Mouse (Mus musculus): Measurements from ENCODE around the gene Gab3.
"Not testable (repeated sequence)": the region's sequence is repeated elsewhere in the genome, so short reads cannot be mapped to it uniquely, and the experiment has no call there.

Gab3 gene

DNA sequence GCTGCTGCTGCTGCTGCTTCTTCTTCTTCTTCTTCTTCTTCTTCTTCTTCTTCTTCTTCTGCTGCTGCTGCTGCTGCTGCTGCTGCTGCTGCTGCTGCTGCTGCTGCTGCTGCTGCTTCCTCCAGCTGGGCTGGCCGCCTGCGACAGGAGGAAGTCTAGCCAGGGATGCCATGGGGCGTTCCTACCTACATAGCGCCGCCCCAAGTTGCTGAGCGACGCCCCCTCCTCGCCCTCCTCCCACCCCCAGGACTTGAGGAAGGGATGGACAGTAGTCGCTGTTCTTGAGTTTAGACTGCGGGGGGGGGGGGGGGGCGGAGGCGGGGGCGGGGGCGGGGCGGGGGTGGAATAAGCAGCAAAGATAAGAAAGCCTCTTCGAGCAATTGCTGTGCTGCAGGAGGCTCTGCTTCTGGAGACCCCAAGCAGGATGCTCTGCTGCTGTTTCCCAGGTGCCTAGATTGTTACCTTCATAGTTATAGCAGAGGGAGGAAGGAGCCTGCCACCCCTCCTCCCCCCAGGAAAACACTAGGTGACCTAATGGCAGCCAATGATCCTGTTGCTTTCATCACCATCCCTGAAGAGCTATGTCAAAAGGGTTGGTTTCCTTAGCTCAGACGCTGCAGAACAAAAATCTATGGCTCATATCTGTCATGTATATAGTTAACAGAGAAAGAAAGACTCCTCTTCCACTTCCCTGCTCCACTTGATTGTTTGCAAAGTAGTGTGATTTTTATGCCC, at the start of gene Gab3:
Gab3 (minus strand) TSS at position 685 of the 735 bp plus-strand sequence.
- DNase-seq: peak; percentile 74

DNA sequence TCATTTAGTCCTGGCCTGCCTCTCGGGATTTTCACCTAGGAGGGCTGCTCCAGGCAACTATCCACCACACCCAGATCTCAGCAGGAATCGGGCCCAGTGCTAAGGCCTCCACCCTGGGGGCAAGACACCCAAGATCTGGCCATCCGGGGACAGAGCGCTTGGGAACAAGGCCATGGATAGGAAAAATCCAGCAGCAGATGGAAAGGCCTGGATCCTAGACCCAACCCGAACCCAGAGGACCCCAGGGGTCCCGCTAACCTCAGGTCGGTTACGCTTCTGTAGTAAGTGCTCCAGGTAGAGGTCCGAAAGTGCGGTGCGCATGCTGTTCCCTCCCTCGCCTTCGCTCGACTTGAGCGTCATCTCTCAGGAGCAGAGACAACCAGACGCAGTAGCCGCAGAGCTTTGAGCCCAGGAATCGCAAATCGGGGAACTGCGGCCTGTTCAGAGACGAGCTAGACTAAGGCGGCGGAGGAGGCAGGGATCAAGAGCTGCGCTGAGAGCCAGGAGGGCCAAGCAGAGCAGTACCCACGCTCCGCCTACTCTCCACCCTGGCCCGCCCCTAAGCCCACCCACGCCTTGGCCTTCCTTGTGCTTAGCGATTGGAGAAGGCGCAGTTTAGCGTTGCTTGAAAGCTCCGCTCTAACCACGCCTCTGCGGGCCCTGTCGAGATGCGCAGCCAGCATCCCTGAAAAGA, 45.4 kb upstream of the Gab3 start, which contains the start of gene Mpp1:
Mpp1 (minus strand) TSS at position 550 of the 694 bp plus-strand sequence.
- DNase-seq: peak; percentile 92

DNA sequence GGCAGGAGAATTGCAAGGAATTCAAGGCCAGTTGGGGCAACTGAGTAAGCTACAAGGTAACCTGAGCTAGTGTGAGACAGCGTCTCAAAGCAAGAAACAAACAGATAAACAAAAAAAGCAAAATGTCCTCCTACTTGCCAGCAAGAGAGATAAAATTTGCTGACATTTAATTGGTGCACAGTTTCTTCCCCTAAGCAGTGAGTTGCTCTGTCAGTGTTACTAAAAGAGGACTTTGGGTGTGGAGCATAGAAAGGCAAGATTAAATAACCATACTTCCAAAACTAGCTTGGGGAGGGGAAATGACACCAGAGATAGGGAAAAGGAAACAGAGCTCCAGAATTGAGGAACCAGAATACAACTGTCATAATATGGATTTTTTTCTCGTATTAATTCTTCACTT, 44.2 kb upstream of the Gab3 start:
- DNase-seq: no peak

DNA sequence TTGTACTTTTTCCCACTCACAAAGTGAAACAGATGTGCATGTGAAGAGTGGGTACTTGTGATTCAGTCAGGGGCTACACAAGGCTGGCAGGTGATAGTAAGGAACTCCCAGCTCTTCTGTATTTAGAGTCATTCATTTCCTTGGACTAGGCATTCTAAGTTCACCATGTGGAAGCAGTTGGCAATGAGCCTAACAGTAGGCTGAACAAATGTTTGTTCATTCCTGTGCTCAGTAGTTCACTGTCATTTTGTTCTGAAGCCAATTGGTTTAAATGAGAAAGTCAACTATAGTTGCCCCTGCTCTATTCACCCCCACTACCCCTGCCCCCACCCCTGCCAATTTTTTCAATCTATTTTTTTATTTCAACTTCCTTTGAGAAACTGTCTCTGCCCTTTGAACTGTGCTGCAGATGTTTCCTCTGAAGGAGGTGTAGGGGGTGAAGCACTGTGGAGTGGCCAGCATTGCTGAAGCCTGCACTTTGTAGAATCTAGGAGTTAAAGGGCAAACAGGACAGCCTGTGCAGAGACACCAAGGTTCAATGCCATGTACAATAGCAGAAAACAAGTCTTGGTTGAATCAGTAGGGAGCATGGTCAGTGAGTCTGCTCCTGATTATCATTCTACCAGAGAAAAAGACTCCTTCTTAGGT, 43.2 kb upstream of the Gab3 start:
- peak; percentile 54 for DNase-seq

DNA sequence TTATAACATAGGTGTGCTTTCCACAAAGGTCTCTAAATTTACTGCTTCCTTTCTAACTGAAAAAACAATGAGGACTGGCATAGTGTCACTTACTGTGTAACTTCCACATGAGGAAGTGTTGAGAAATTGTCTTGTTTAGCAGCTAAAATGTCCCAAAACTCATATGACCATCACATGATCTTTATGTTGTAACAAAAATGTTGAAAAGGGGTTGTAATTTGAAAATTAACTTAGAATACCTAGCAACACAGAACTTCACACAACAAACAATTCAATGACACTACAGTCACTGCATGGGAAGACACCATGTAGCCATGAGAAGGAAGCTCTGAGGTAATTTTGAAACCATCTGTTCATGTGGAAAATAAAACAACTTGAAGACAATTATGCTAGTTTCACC, 41.6 kb upstream of the Gab3 start:
- no peak for DNase-seq

DNA sequence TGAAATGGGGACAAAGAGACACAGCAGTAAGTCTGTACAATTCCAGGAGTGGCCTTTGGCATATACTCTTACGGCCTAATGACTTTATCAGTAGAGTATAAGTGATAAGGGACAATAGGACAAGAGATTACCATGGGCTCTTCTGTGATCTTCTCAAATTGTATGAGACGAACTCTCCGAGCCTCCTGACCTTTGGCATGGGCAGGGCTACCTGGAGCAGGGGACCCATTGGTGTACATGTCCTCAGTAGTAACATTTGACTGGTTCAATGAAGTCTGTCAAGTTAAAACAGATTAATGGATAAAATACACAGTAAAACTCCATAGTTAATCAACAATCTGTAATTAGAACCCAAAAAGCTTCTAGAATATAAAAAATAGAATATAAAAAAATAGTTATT, 40.3 kb upstream of the Gab3 start:
- no peak for DNase-seq

DNA sequence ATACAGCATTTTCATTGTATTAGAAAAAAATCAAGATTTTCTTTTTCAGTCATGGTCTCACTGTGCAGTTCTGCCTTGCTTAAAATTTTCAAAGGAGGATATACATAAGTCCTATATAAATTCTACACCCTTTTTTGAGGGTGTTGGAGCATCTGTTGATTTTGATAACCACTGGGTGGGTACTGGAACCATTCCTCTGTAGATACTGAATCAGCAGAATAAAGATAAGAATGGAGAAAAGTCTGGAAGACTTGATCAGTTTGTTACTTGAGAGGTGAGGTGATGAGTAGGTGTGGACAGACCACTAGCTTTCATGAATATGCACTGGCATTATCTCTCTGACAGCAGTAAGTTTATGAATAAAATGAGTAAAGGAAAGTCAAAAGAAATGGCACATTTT, 30.3 kb upstream of the Gab3 start:
- DNase-seq: no peak

DNA sequence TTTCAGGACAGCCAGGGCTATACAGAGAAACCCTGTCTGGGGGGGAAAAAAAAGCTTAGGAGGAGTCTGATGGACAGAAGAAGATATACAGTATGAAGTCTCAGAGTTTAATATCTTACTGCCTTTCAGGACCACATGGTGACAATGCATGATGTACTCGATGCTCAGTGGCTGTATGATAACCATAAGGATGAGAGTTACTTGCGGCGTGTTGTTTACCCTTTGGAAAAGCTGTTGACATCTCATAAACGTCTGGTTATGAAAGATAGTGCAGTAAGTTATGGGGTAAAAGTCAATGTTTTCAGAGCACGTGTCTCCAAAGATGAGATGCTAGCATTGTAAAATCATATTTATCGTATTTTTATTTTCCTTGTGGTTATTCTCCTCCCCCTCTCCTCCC, 17.0 kb upstream of the Gab3 start:
- DNase-seq: no peak

DNA sequence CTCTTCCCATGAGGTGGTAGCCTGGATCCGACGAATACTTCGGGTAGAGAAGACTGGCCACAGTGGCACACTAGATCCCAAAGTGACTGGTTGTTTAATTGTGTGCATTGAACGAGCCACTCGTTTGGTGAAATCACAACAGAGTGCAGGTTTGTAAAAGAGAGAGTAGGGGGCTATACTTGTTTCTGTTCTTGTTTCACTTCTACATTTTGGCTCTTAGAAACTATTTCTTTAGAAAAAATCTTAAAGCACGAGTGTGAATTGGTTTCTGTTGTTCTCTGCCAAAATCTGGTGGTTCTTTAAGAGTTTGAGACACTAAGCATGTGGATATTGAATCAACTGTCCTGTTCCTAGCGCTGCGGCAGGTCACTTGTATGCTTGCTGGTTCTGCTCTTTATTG, 13.5 kb upstream of the Gab3 start:
- DNase-seq: no peak

DNA sequence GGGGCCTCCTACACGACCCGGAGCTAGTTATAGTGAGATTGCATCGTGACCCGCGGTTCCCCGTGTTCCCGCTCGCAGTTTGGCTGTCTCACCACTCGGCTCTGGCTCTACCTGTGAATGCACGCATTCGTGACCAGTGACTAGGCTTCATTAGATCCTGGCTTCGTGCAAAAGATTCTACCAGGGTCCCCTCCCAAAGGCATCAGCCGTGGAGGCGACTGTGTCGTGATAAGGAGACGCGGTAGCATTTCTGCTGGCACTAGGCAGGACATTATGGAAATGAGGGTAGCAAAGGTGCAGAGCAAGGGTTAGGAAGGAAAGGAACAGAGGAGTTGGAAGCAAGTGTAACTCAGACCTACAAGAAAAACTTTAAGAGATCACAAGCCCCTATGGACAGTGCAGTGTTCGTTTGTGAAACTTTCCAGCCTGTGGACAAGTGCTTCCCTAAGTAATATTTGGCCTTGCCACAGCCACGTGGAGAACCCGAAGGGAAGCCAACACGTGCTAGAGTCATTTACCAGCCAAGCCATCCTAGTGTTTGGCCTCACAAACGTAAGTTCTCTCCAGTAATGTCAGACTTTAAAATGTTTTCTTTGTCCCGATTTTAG, 11.0 kb upstream of the Gab3 start:
- DNase-seq: peak; percentile 13

DNA sequence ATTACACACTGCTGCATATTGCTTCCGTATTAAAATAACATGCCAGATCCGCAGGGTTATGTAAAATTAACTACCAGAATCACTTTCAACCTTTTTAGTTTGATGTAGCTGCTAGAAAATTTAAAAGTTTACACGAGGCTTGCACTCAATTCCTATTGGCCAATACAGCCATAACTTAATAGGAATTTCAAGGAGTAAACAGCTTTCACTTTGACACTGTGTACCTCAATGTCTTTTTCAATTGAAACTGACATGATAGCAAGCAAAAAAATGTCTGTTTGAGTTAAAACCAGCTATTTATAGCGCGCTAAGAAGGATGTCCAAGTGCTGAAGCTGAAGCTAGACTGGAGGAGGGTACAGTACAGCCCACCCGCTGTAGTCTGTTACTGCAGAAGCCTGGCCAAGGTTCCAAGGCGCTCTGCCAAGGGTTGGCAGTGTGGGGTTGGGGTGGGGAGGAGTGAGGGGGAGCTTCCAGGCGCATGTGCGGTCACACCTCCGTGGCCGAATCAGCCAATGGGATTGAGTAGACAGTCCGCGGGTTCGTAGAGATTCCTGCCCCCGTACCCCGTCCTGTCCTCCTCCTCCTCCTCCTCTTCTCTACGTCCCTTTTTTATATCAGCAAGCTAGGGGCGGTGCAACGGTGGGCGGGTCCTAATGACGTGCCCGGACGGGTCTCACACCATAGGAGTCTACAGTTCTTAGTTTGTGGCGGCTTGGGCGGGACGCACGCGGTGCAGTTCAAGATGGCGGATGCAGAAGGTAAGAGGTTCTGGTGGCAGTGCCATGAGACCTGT, 10.3 kb upstream of the Gab3 start, which contains the start of gene Dkc1:
Dkc1 (plus strand) TSS at position 486 of the 794 bp plus-strand sequence.
- peak; percentile 97 for DNase-seq

DNA sequence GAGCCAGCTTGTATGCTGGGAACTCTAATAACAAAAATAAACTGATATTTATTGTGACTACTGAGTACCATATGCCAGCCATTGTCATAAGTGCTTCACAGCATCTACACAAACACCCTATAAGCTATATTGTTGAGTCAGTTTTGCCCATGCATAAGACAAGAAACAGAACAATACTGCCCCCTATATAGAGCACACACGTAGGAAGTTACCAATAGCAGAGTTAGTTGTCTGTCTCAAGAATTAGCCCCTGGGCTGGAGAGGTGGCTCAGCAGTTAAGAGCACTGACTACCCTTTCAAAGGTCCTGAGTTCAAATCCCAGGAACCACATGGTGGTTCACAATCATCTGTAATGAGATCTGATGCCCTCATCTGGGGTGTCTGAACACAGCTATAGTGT, 396 bp upstream of the Gab3 start:
- peak; percentile 9 for DNase-seq

DNA sequence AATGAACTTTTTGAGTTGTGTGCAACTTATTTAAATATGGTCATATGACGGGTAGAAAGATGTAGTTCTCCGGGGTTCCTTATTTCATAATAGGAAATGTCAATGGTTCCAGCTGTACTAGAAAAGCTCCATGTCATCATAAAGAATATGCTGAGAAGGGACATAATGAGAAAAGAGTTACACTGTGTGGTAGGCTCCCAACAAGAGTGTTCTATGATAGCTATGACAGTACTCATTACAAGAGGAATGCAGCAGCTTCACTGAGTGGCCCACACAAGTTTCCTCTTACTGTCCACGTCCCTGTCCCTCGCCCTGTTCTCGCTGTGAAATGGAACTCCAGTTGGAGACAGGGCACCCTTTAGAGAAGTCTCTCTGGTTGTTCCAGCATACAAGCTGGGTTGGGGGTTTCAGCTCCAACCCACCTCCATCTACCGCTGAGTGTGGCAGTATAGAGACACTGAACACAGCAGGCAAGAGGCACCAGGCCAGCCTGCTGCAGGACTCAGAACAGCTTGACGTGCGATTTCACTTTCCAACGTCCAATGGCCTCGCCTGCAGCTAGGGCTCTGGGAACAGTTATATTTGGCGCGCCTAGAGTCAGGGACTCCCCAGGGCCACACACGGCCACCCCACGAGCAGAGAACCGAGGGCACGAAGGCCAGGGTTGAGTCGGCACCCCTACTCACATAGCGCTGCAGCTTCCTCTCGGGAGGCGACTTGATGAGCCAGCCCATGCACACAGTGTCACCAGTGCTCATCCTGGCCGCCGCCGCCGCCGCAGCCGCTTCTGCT, 1.1 kb downstream of the Gab3 start:
- peak; percentile 6 for DNase-seq

DNA sequence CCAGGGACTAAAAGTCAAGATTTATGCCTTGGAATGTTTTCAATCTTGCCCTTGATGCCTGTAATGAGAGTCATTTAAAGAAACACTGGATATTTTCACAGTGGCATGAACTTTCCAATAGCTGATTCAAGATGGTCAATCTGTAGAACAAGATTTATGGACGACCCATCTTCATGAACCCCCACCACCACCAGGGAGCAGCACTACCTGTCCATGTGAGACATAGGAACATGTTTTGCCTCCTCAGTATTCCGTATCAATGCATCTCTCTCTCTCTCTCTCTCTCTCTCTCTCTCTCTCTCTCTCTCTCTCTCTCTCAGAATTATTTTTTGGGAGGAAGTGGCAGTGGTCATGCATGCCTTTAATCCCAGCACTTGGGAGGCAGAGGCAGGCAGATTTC, 2.9 kb downstream of the Gab3 start:
- DNase-seq: peak; percentile 21

DNA sequence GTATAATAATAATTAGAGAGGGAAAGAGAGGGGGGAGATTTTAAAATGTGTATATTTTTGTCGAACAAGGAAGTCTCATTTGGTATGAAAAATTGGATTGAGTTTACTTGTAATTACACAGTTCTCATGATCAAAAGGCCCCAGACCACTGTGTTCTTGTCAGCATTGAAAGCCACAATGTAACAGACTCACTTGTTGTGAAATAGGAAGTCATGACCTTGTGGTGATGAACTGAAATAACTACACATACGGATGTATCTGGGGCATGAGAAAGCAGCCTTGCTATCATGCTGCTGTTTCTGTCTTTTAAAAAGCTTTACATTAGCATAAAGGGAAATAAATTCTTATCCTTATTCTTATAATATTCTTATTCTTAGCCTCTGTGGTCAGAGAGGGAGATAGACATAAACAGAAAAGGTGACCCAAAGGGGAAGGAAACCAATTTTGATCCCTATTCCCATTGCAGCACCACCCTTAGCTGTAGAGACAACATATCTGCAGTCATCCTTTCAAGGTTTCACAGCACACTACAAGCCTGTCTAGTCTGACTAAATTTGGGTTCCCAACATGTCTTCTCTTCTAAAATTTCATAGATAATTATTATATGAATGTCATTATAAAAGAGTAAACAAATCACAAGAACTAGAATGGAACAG, 29.0 kb downstream of the Gab3 start:
- DNase-seq: peak; percentile 48

DNA sequence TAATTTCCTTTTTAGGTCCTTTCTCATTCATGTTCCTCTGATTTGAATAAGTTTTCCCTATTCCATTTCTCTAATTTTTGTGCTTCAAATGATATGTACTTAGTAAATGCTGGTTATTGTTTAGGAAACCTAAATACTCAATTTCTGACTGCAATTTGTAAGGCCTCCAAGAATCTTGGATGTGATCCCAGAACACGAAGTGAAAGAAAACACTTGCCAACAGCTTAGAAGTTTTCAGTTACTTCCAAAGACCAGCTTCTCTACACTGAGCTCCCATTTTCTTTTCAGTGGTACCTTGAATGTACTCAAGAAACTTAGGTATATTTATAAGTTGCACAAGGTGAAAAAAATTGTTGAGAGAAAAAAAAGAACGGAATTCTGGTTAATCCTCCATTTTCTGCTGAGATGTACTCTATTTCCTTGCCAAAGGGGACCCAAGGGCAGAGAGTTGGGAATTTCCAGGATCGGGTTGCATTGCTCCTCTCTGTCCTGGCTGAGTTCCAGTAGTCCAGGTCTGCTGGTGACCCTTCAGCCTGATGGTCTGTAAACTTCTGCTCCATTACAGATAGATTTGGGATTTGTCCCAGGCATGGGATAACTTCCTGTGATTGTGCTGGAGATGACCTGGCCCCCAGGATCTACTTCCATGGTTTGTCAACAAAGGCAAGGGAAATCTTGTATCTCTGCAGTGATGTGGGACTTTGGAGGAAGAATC, 38.2 kb downstream of the Gab3 start:
- DNase-seq: peak; percentile 59

DNA sequence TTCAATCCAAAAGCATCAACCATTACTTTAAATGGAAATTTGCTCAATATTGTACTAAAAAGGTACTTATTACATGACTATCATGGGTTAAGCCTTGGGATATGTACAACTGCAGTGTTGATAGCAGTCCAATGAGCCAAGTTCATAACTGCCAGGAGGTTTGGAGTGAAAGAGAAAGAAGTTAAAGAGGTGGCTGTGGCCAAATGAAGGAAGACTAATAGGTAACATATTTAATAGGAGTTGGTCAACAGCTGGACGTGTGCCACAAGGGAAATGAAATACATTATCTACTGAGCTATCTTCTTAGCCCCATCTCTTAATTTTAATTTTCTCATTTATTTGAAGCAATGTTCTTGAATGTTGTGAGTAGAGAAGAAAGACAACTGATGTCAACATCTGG, 39.3 kb downstream of the Gab3 start:
- no peak for DNase-seq

DNA sequence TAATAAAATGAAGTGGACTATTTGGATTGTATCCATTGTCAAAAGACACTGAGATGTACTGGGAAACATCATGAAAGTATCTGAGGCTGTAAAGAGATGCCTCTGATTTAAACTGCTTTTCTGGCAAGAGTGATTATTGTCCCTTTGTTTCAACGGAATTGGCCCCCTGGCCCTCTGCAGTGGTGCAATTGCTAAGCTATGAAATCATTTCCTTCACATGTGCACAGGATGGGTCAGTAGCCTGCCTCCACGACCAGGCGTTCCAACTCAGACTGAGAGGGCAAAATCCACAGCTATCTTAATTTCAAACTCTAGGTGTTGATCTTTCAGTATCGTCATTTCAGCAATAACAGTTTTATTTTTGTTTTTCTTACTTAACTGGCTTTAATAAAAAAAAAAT, 40.7 kb downstream of the Gab3 start:
- peak; percentile 49 for DNase-seq

DNA sequence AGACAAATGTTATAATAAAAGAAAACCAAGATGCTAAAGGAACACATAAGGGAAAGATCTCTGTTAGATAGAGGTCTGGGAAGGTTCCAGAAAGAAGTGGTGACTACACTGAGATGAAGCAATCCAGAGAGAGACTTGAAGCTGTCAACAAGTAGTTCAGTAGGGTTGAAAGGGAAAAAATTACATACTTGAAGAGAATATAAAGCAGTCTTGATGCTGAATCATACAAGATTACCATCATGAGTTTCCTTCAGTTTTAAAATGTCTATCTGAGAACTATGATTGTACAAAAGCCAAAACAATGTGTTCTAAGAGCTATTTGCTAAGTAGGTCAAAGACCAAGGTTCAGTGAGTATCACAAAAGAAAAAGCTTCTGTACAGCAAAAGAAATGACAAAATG, 48.6 kb downstream of the Gab3 start:
- no peak for DNase-seq

DNA sequence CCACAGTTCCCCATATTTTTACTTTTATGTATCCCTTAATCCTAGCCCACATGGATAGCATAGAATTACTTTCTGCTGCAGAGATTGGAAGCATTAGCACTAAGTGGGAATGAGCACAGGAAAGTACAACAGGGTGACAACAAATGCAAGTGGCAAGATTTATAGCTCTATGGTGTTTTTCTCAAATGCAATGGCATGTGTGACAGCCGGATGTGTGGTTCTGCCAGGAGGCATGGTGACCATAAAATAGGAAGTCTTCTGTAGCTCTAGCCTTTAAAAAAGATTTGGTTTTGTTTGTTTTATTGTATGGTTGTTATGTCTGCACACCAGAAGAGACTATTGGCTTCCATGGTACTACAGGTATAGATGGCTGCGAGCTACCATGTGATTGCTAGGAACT, 50.1 kb downstream of the Gab3 start:
- no peak for DNase-seq

DNA sequence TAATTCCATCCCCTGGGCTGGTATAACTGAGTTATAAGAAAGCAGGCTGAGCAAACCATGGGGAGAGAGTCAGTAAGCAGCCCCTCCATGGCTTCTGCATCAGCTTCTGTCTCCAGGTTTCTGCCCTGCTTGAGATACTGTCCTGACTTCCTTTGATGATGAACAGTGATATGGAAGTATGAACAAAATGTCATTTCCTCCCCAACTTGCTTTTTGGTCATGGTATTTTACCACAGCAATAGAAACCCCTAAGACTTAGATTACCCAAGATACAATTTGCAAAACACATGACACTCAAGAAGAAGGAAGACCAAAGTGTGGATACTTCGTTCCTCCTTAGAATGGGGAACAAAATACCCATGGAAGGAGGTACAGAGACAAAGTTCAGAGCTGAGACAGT, 51.2 kb downstream of the Gab3 start:
- not testable (repeated sequence) for DNase-seq

Data from lung, postnatal 36 days (tissue).